15 mouse cellular contexts compared by ENCODE assay signal in genomic region chrX:56446487-56447428, GRCm38 (mm10). TPM values are rescaled to one million over a fixed set of nuclear protein-coding genes. Genes with fewer than 3 reads are reported as not detected.
DNase-seq lines count a peak whose midpoint lies in the region; ATAC-seq and TF ChIP-seq lines count a peak whose summit lies in the region.
"Had no signal": no experiment of that assay in that cellular context is flagged by ENCODE, and none has a peak within 500 bp of the region (broad histone marks: within the 10 kb centered on the region; RNA-seq: fewer than 3 reads in every experiment).

No protein-coding gene starts in this region.

- no peak for TF ChIP-seq CTCF in liver, postnatal 0 days (IDR thresholded peaks at IDR 0.05; ENCODE audit: low read depth)

- no peak overlapping the region for H3K4me3 ChIP-seq in heart, embryonic 13.5 days
- no peak overlapping the region for H3K4me3 ChIP-seq in liver, postnatal 0 days (ENCODE audit: low read depth, low read length)
- H3K4me3 ChIP-seq: forebrain, embryonic 12.5 days; hindbrain, embryonic 13.5 days; left cerebral cortex, adult 2 months; midbrain, embryonic 10.5 days had no signal

- H3K27ac ChIP-seq in heart, embryonic 13.5 days (replicated peaks), result peak overlapping the region; percentile 56
- H3K27ac ChIP-seq in liver, postnatal 0 days (ENCODE audit: low read depth), result peak overlapping the region; percentile 66
- H3K27ac ChIP-seq: forebrain, embryonic 12.5 days; hindbrain, embryonic 13.5 days; left cerebral cortex, adult 2 months; midbrain, embryonic 10.5 days had no signal

- peak; percentile 42 to 54 for DNase-seq in heart, adult 9 months (ENCODE audit: low spot score in 2 of 2)
- no peak for DNase-seq in heart, postnatal 4 days
- DNase-seq in brain, adult 2 months (ENCODE audit: low read depth, low spot score), result peak; percentile 38
- DNase-seq in liver, postnatal 0 days, result no peak
- DNase-seq in cerebellum, adult 9-11 months, result no peak
- DNase-seq in kidney, postnatal 10 days, result no peak
- DNase-seq: thymus, postnatal 36 days had no signal

- no peaks in the 10 kb centered on the region for H3K9me3 ChIP-seq in heart, embryonic 13.5 days
- no peaks in the 10 kb centered on the region for H3K9me3 ChIP-seq in liver, postnatal 0 days (ENCODE audit: low read length)
- H3K9me3 ChIP-seq: forebrain, embryonic 12.5 days; hindbrain, embryonic 13.5 days had no signal

- 50% methylated on average over 11 of the region's 11 CpGs for WGBS in heart, embryonic 13.5 days
- WGBS in liver, postnatal 0 days (ENCODE audit: insufficient replicate concordance), result 47% methylated on average over 11 of the region's 11 CpGs

- no peak for ATAC-seq in heart, embryonic 13.5 days (ENCODE audit: extremely low read depth, insufficient number of reproducible peaks, low FRiP score, low TSS enrichment)
- peak; percentile 93 for ATAC-seq in liver, postnatal 0 days
- no peak for ATAC-seq in monocyte, adult 5-6 weeks (replicated peaks; ENCODE audit: insufficient number of reproducible peaks, low FRiP score, low TSS enrichment, poor library complexity, severe bottlenecking)

- peak overlapping the region; percentile 4; the same call in 1 of the 2 replicates for H3K4me2 ChIP-seq in heart, embryonic 13.5 days
- peak overlapping the region; percentile 20 for H3K4me2 ChIP-seq in liver, postnatal 0 days (ENCODE audit: low read depth, low read length)
- H3K4me2 ChIP-seq: forebrain, embryonic 12.5 days; hindbrain, embryonic 13.5 days had no signal

- H3K27me3 ChIP-seq in heart, embryonic 13.5 days (replicated peaks), result no peaks in the 10 kb centered on the region; the same call in 1 of the 2 replicates
- H3K27me3 ChIP-seq in liver, postnatal 0 days (ENCODE audit: insufficient read depth, low read length), result no peaks in the 10 kb centered on the region
- H3K27me3 ChIP-seq: CH12.LX; forebrain, embryonic 12.5 days; hindbrain, embryonic 13.5 days had no signal

- peaks cover 12% of the 10 kb centered on the region for H3K4me1 ChIP-seq in heart, embryonic 13.5 days
- H3K4me1 ChIP-seq in liver, postnatal 0 days (ENCODE audit: insufficient read depth), result peaks cover 10% of the 10 kb centered on the region
- H3K4me1 ChIP-seq: forebrain, embryonic 12.5 days; hindbrain, embryonic 13.5 days; midbrain, embryonic 10.5 days had no signal

- H3K36me3 ChIP-seq in heart, embryonic 13.5 days, result no peaks in the 10 kb centered on the region
- no peaks in the 10 kb centered on the region for H3K36me3 ChIP-seq in liver, postnatal 0 days (replicated peaks; ENCODE audit: insufficient read depth, low read length)
- H3K36me3 ChIP-seq: forebrain, embryonic 12.5 days; hindbrain, embryonic 13.5 days; midbrain, embryonic 10.5 days had no signal

- H3K9ac ChIP-seq in heart, embryonic 13.5 days, result no peak overlapping the region
- no peak overlapping the region for H3K9ac ChIP-seq in liver, postnatal 0 days (replicated peaks)
- H3K9ac ChIP-seq: forebrain, embryonic 12.5 days; hindbrain, embryonic 13.5 days had no signal

- peak; percentile 94 for TF ChIP-seq EP300 in liver, postnatal 0 days (IDR thresholded peaks at IDR 0.05; ENCODE audit: low read depth)

RNA-seq across cellular contexts. Expression of gene Gm2174, which starts 1.0 kb away (rescaled TPM):
- total RNA-seq in heart, postnatal 4 days (2021), result not detected
- polyA plus RNA-seq in heart, embryonic 13.5 days (2015; fragmentation: Nextera tagmentation; extraction: Ambion mirVana), result 0.70 and 0.79 TPM in 2 replicates
- polyA plus RNA-seq in liver, postnatal 0 days (2015; fragmentation: Nextera tagmentation; extraction: Ambion mirVana), result 0.90 TPM in 1 of 2 replicates, not detected in the other
- 8.1 to 16.1 TPM in 2 of 3 replicates, not detected in the other for total RNA-seq in monocyte, adult 5-6 weeks (2017)
- total RNA-seq: left cerebral cortex, adult 2 months; liver, adult 2 months had no signal
- polyA plus RNA-seq: liver, adult 2 months had no signal

RNA-seq across cellular contexts. Expression of gene Ints6l, which starts 7.9 kb away (rescaled TPM):
- 10 to 100 TPM; 14.9 to 16.0 TPM for total RNA-seq in heart, postnatal 4 days (2021)
- 15.0 and 15.3 TPM in 2 replicates for polyA plus RNA-seq in heart, embryonic 13.5 days (2015; fragmentation: Nextera tagmentation; extraction: Ambion mirVana)
- 12.8 and 14.1 TPM in 2 replicates for polyA plus RNA-seq in liver, postnatal 0 days (2015; fragmentation: Nextera tagmentation; extraction: Ambion mirVana)
- total RNA-seq in monocyte, adult 5-6 weeks (2017), result 62.3 to 99.4 TPM (median 94.4 TPM) in 3 replicates

Comparison
In these comparisons a context has a peak if more than half of its experiments do, and no peak if none do; other contexts are left out.
1. DNase-seq: peak in heart, adult 9 months (2 of 2) and brain, adult 2 months (single experiment); none in heart, postnatal 4 days (single experiment), liver, postnatal 0 days (single experiment), cerebellum, adult 9-11 months (single experiment) and kidney, postnatal 10 days (single experiment).